Mouse (Mus musculus): Measurements from ENCODE around the gene 5530401A14Rik.
A peak's percentile ranks its signal among the peaks of the same experiment; 100 is the strongest.

5530401A14Rik gene

GRCm38 (mm10) chr11:81860250-81860972, at the start of gene 5530401A14Rik:
Gene 5530401A14Rik (plus strand): TSS chr11:81860673.
- peak; percentile 54 for DNase-seq (ENCODE audit: extremely low spot score)

DNA sequence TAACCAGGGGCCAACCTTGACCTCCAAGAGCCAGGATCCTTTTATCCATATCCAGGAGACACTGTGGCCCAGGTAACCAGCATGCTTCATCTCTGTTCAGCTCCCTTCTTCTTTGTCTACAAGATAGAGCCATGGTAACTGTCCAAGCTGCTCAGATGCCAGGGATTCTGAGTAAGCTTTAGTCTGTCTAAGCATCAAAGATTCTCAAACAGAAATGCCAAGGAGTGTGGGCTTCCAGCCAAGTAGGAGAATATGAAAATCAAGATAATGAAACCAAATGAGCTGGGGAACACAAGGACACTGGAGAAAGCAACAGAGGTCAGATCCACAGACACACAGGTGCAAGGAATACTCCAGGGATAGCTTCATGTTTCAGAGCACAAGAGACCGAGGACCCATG, 45.7 kb upstream of the 5530401A14Rik start:
- DNase-seq (ENCODE audit: extremely low spot score), result no peak

GRCm38 (mm10) chr11:81816531-81816930, 43.9 kb upstream of the 5530401A14Rik start:
- no peak for DNase-seq (ENCODE audit: extremely low spot score)

GRCm38 (mm10) chr11:81832381-81832780, 28.1 kb upstream of the 5530401A14Rik start:
- no peak for DNase-seq (ENCODE audit: extremely low spot score)

DNA sequence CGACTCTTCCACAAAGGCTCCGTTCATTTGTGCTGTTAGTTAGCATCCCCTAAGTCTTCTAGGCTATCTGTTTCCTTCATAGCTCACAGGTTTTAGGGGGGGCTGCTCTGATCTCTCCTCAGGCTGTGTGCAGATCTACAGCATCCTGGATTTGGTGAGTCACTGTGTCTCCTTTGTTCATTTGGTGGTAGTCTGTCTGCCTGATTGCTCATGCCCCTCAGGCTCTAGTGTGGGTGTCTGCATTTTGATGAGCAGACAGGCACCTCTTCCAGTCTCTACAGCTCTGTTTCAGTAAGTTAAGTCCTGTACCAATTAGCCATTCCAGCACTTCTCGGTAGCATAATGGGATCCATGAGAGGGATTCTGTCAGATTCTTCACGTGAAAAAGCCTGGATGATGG, 22.0 kb upstream of the 5530401A14Rik start:
- DNase-seq (ENCODE audit: extremely low spot score), result no peak

DNA sequence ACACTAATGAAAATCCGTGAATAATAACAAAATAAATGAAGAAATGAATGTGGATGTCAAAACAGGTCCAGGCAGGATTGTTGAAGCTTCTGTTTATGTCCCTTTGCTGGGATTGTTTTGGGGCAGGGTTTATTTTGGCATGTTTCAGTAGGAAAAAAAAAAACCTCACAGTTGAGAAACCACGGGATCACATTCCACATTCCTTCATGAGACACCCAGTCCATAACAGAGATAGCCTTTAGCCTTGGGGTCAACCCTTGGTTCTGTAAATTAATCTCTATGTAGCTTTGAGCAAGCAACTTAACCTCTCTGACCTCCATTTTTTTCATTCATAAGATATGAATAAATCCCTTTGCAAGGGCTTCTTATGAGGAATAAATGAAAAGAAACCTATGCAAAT, 19.5 kb upstream of the 5530401A14Rik start:
- no peak for DNase-seq (ENCODE audit: extremely low spot score)

- DNase-seq (ENCODE audit: extremely low spot score), result no peak
These were observed 15.3 kb upstream of the 5530401A14Rik start for GRCm38 (mm10) chr11:81845010-81845685.

GRCm38 (mm10) chr11:81845686-81846036, 14.8 kb upstream of the 5530401A14Rik start:
- no peak for DNase-seq (ENCODE audit: extremely low spot score)

GRCm38 (mm10) chr11:81847773-81848490, 12.5 kb upstream of the 5530401A14Rik start:
- no peak for DNase-seq (ENCODE audit: extremely low spot score)

DNA sequence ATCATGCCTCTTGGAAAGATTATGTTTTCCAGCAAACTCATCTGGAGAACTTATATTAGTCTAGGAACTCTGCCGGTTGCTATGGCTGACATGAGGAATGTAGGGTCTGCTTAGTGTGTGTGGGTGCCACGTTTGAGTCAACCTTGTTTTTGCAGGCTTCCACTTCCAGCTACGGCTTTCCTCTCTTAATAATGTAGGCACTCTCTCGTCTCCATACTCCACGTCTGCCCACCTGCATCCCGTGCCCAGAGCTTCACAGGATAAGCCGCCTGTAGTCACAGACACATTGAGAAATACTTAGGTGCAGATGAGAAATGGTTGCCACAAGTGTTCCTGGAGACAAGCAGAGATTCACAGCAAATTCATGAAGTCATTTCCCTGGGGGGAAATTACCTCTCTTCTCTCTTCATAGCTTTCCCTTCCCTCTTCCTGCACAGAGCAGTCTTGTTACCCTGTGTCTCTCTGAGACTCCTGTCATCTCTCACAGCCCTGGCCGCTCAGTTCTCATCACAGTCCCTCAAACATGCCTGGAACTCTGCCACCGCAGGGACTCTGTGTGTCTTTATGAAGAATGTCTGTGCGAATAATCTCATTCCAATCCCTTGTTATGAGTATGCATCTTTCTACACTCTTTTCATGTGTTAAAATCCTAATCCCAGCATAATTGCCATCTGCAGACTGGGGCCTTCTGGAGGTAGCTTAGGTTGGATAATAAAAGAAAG, 5.3 kb downstream of the 5530401A14Rik start:
- DNase-seq (ENCODE audit: extremely low spot score), result no peak

DNA sequence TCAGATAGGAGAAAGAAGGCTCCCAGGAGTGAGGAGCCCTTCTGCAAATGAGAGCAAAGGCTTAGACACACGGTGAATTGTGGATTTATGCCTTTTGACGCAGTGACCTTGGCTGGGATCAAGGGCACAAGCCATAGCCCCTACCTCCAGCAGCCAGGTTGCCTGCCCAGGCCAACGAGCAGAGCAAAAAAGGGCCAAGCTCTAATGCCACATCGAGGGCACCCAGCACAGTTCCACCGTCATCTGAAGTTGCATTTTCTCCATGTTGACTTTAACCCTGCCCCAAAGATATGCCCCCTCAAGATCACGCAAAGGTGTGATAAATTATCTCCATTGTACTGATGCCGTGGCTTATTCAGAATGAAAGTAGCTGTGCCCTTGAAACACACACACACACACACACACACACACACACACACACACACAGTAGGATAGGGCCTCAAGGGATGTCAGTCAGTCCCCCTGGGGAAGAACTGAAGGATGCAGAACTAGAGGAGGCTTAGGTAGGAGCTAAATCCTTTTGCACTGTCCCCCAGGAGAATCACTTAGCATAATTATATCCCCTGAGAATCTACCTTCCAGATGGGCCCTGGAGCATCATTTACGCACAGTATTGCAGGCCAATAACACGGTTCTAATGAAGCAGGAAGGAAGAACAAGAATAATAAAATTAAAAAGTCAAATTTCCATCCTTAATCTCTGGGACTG, 11.2 kb downstream of the 5530401A14Rik start:
- no peak for DNase-seq (ENCODE audit: extremely low spot score)

DNA sequence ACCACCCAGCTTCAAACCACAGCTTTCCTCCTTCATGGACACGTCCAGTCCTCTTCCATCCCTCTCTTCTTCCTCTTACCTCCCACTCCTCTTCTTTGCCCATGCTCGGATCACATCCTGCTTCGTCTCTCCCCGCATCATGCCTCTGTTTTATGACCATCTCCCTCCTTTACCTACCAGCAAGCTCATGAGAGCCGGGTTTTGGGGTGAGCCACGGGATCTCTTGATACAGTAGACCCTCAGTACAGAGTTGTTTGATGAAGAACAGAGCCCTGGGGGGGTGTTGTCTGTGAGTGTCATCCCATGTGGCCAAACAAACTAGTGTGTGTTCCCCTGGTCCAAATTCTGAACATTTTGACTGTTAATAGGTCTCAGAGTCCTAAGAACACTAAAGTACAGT, 36.0 kb downstream of the 5530401A14Rik start:
- DNase-seq (ENCODE audit: extremely low spot score), result no peak

DNA sequence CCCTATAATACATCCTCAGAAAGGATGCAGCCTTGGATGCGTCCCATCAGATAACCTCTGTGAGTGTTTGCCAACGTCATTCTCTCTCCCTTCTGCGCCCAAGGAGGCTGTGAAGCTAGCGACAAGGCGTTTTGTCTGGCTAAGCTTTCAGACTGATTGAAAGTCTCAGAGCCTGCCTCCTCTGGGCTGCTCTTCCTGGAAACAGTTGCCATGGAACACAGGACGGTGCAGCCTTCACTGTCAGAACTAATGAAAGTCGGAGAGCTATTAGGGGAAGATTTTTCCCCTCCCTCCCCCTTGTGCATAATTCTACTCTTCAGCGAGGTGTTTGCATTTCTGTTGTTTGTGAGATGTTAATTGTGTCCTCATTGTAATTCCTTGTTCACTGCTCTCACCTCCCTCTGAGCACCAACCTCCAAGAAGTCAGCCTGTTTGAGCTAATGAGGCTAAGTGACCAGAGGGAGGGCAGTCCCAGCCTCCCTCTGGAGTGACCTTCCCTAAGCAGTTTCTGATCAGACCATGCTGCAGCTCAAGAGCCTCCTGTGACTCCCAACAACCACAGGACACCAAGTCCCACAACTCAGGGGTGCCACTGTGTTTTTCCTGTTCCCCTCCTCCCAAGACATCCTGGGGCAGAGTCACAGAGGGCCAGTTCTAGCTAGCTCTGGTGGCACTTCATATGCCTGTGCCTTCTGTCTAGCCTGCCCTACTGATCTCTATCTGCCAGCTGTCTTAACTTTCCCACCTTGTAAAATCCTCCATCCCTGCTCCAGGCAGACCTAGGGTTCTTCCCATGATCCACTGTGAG, 37.3 kb downstream of the 5530401A14Rik start:
- peak; percentile 7 for DNase-seq (ENCODE audit: extremely low spot score)

DNA sequence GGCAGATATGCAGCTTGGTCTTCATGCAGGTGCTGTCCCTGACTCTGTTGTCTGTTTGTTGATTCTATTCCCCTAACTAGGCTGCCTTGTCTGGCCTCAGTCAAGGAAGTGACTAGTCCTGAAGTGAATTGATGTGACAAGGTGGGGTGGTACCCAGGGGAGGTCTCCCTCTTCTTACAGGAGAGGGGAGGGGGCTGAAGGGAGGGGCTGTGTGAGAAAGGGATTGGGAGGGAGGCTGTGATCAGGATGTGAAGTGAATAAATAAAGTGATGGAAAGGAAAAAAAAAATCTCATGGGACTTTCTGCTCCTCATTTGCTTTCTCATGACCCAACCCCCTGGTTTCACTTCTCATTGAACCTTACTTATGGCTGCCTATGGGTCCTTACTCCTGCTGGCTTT, 41.8 kb downstream of the 5530401A14Rik start:
- DNase-seq (ENCODE audit: extremely low spot score), result no peak

GRCm38 (mm10) chr11:81908760-81909159, 48.3 kb downstream of the 5530401A14Rik start:
- no peak for DNase-seq (ENCODE audit: extremely low spot score)

DNA sequence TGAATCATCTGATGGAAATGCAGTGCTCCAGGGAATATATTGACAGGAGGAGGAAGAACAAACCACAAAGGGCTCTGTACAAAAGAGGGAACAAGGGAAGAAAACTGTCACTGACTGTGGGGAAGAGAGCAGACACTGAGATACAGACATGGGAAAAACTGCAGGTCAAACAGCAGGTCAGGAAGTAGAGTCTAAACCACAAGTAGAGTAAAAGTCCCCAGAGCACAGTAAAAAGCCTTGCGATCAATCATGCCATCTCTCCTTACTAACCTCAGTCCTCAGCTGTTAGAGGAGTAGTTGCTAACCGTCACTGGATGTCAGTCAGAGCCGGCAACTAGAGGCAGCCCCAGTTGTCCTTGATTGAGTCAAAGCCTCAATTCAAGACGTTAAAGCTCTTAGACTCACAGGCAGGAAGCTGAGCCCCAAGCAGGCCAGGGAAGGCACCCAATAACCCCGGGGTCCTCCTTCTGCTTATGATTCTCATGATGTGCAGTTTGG, 49.0 kb downstream of the 5530401A14Rik start:
- DNase-seq (ENCODE audit: extremely low spot score), result no peak

GRCm38 (mm10) chr11:81913071-81913470, 52.6 kb downstream of the 5530401A14Rik start:
- DNase-seq (ENCODE audit: extremely low spot score), result no peak

DNA sequence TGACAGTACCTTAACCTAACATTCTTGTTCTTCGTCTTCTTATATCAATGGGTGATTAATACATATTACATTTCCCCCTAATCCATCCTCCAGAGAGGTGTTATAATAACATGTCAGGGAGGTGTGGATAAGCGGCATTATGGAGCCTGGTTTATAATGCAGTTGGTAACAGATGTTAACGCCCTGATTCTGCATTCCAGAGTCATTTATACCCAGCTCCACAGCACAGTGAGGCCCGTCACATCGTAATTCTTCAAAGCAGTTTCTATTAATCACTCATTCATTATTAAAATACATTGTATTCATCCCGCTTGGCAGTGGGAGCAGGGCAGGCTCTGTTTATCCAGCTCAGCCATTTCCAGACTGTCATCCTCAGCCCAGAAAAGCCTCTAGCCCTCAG, 55.0 kb downstream of the 5530401A14Rik start:
- no peak for DNase-seq (ENCODE audit: extremely low spot score)

DNA sequence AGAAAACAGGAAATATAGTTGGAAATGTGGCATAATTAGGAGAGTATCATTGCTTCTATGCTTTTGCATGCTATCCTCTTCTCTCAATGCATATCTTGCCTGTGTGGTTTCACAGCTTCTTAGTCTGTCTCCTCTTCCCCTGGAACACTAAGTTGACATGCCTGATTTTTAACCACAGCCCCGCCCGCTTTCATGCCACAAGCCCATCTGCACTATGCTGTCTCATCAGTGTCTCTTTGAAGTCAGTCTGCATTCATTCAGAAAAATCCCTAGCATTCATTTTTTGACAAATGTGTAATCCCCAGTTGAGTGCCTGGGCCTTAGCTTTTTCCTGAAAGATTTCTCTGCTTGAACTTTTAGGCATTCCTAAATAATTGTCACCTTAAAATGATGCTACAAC, 62.6 kb downstream of the 5530401A14Rik start:
- no peak for DNase-seq (ENCODE audit: extremely low spot score)

DNA sequence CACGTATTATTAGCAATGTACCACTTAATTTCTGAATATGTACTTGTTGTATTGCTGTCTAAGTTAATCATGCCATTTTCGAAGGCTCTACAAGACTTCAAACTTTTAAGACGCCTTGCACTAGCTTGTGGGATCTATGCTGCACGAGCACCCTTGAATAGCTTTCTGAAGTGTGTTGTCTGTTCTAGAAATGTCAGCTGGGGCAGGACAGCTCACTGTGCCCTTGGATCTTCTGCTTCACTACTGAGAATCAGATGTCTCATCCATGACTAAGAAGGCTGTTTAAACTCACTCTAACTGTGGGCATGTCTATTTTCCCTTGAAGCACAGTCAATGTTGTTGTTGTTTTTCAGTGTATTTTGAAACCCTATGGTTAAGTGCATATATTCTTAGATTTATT, 63.2 kb downstream of the 5530401A14Rik start:
- no peak for DNase-seq (ENCODE audit: extremely low spot score)
